Mouse (Mus musculus) ES-Bruce4 (cell line): ENCODE measurements around the gene Pigyl. TPM values are rescaled to one million over a fixed set of nuclear protein-coding genes. Genes with fewer than 3 reads are reported as not detected.

ENCODE experiments used
- H3K27ac ChIP-seq: 2 replicates; pipeline ENCODE4 v1.5.1; 2012; ENCODE audit warnings: low read length, inconsistent platforms; ENCODE audit not compliant: insufficient read depth
- H3K27me3 ChIP-seq: 2 replicates; pipeline ENCODE4 v1.6.1; 2012; ENCODE audit warnings: mild to moderate bottlenecking, low read length, inconsistent platforms; ENCODE audit not compliant: control insufficient read depth, poor library complexity, insufficient read depth, severe bottlenecking
- H3K36me3 ChIP-seq: 2 replicates; pipeline ENCODE4 v1.6.1; 2012; ENCODE audit warnings: inconsistent platforms, mild to moderate bottlenecking, low read length, moderate library complexity; ENCODE audit not compliant: control insufficient read depth, poor library complexity, insufficient read depth, severe bottlenecking
- H3K4me1 ChIP-seq: one replicate; pipeline ENCODE4 v1.8.1; 2011; ENCODE audit warnings: low read length; ENCODE audit not compliant: control insufficient read depth, insufficient read depth
- H3K4me3 ChIP-seq: 2 replicates; pipeline ENCODE4 v1.5.1; 2011; ENCODE audit warnings: low read depth, mild to moderate bottlenecking, low read length
- H3K9ac ChIP-seq: 2 replicates; pipeline ENCODE4 v1.6.1; 2012; ENCODE audit warnings: low read depth, mild to moderate bottlenecking, inconsistent platforms; ENCODE audit not compliant: poor library complexity, severe bottlenecking
- H3K9me3 ChIP-seq: replicated peaks from 2 replicates; pipeline ENCODE4 v1.6.1; 2012; ENCODE audit warnings: mild to moderate bottlenecking, low read length, inconsistent platforms; ENCODE audit not compliant: control insufficient read depth, poor library complexity, insufficient read depth, severe bottlenecking
- CTCF ChIP-seq: IDR thresholded peaks from one replicate; pipeline ENCODE4 v1.8.1; 2011; ENCODE audit warnings: low read depth, low read length
- EP300 ChIP-seq: IDR thresholded peaks from 2 replicates; pipeline ENCODE4 v1.6.1; 2011; ENCODE audit warnings: low read depth, low read length; ENCODE audit not compliant: insufficient read depth
- POLR2A ChIP-seq: IDR thresholded peaks from one replicate; pipeline ENCODE4 v1.8.1; 2011; ENCODE audit warnings: low read length; ENCODE audit not compliant: insufficient read depth
- polyA plus RNA-seq: library from polyadenylated mRNA; stranded (reverse); fragments of >200 nt; gene quantifications from 2 replicates; pipeline ENCODE4 v1.2.4, GENCODE M21; 2011; ENCODE audit warnings: low read depth; ENCODE audit not compliant: missing spikeins, insufficient read depth, insufficient read length

The Pigyl gene
- polyA plus RNA-seq, 1 experiment = 86.5 TPM

GRCm38 (mm10) chr9:22165964-22166363 is 9.3 kb downstream of the Pigyl start:
- peaks cover 10% of the 10 kb centered on the region for H3K9me3 ChIP-seq
- TF ChIP-seq CTCF (no peak), EP300 (peak; percentile 89)
- peak overlapping the region; percentile 91 for H3K27ac ChIP-seq
- no peaks in the 10 kb centered on the region for H3K27me3 ChIP-seq
- H3K4me1 ChIP-seq = peaks cover 7% of the 10 kb centered on the region
- H3K9ac ChIP-seq = peak overlapping the region; percentile 54
- no peaks in the 10 kb centered on the region for H3K36me3 ChIP-seq
- H3K4me3 ChIP-seq = no peak overlapping the region

GRCm38 (mm10) chr9:22166686-22167085 is 10.0 kb downstream of the Pigyl start:
- Histone ChIP-seq H3K36me3 (no peaks in the 10 kb centered on the region), H3K27ac (peak overlapping the region; percentile 68), H3K4me3 (no peak overlapping the region), H3K9ac (0 out of 2 replicates have a peak overlapping the region, but pooled peaks have one; percentile 8), H3K9me3 (peaks cover 10% of the 10 kb centered on the region), H3K4me1 (peaks cover 6% of the 10 kb centered on the region), H3K27me3 (no peaks in the 10 kb centered on the region)
- TF ChIP-seq CTCF (peak; percentile 51), POLR2A (no peak)

DNA sequence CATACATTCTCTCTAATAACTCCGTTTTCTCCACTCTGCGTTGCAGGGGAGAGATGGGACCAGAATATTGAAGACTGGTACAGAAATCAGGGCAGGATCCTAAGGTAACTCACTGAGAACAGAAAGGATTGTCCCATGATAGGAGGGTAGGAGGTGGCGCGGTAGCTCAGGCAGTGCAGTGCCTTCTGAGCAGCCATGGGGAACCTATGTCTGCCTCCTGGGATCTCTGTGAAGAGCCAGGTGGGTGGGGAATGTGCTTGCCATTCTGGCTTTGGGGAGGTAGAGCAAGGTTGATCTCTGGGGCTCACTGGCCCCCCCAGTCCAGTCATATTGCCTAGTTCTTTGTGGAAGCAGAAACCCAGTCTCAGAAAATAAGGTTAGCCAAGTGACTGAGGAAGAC is 11.1 kb downstream of the Pigyl start:
- no peaks in the 10 kb centered on the region for H3K27me3 ChIP-seq
- peaks cover 2% of the 10 kb centered on the region for H3K4me1 ChIP-seq
- H3K36me3 ChIP-seq = no peaks in the 10 kb centered on the region
- TF ChIP-seq CTCF (no peak), EP300 (no peak), POLR2A (no peak)
- no peak overlapping the region for H3K9ac ChIP-seq
- H3K9me3 ChIP-seq = peaks cover 10% of the 10 kb centered on the region
- no peak overlapping the region for H3K27ac ChIP-seq
- no peak overlapping the region for H3K4me3 ChIP-seq

- Histone ChIP-seq H3K36me3 (no peaks in the 10 kb centered on the region), H3K4me3 (no peak overlapping the region), H3K4me1 (peaks cover 2% of the 10 kb centered on the region), H3K9ac (no peak overlapping the region), H3K9me3 (peaks cover 10% of the 10 kb centered on the region), H3K27me3 (no peaks in the 10 kb centered on the region), H3K27ac (no peak overlapping the region)
- TF ChIP-seq POLR2A = no peak
- TF ChIP-seq CTCF = no peak
These were observed 12.7 kb downstream of the Pigyl start for GRCm38 (mm10) chr9:22169327-22169726.

DNA sequence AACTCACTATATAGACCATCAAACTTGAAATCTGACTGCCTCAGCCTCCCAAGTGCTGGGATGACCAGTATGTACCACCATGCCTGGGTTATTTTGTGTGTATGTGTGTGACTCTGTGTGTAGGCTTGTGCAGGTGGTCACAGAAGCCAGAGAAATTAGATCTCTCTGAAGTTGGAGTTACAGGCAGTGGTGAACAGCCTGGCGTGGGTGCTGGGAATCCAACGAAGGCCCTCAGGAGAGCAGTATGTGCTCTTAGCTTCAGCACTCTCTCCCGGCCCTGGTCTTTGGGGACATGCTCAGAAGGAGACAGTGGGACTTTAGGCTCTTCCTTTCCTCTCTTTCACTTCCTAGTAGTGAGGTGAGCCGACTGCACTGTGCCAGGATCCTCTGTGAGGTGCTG is 15.7 kb downstream of the Pigyl start:
- H3K27me3 ChIP-seq = no peaks in the 10 kb centered on the region
- H3K4me1 ChIP-seq = peaks cover 2% of the 10 kb centered on the region
- H3K9ac ChIP-seq = no peak overlapping the region
- no peaks in the 10 kb centered on the region for H3K36me3 ChIP-seq
- H3K9me3 ChIP-seq = peaks cover 20% of the 10 kb centered on the region
- H3K27ac ChIP-seq = no peak overlapping the region
- TF ChIP-seq POLR2A = no peak
- no peak for TF ChIP-seq EP300
- TF ChIP-seq CTCF = no peak
- H3K4me3 ChIP-seq = no peak overlapping the region

- Histone ChIP-seq H3K9me3 (peaks cover 30% of the 10 kb centered on the region), H3K27ac (no peak within 1 kb of the TSS), H3K9ac (peak within 1 kb of the TSS; percentile 57), H3K27me3 (peaks cover 2% of the 10 kb centered on the region), H3K4me1 (no peaks in the 10 kb centered on the region), H3K36me3 (no peaks in the 10 kb centered on the region), H3K4me3 (peak within 1 kb of the TSS; percentile 55)
- TF ChIP-seq CTCF (no peak), EP300 (no peak), POLR2A (peak; percentile 21)
These were observed 31.5 kb downstream of the Pigyl start, which contains the start of gene Zfp872 for GRCm38 (mm10) chr9:22188025-22188611. Gene Zfp872 (plus strand): TSS chr9:22188090.
